Mouse (Mus musculus) heart, adult 2 months (tissue): Measurements from ENCODE around the gene Glipr2.

Experiments
- CTCF ChIP-seq: fragments of 200-600 bp; IDR thresholded peaks from 2 replicates; pipeline ENCODE4 v1.8.1; 2022; ENCODE audit warnings: antibody characterized with exemption, mild to moderate bottlenecking, moderate library complexity
- EP300 ChIP-seq: fragments of 200-500 bp; IDR thresholded peaks from 2 replicates; pipeline ENCODE4 v1.6.1; 2011; ENCODE audit warnings: low read depth, low read length, control low read depth; ENCODE audit not compliant: insufficient read depth
- POLR2A ChIP-seq: fragments of 200-500 bp; IDR thresholded peaks from 2 replicates; pipeline ENCODE4 v1.6.1; 2011; ENCODE audit warnings: mild to moderate bottlenecking, low read depth, low read length, control low read depth; ENCODE audit not compliant: insufficient read depth

DNA sequence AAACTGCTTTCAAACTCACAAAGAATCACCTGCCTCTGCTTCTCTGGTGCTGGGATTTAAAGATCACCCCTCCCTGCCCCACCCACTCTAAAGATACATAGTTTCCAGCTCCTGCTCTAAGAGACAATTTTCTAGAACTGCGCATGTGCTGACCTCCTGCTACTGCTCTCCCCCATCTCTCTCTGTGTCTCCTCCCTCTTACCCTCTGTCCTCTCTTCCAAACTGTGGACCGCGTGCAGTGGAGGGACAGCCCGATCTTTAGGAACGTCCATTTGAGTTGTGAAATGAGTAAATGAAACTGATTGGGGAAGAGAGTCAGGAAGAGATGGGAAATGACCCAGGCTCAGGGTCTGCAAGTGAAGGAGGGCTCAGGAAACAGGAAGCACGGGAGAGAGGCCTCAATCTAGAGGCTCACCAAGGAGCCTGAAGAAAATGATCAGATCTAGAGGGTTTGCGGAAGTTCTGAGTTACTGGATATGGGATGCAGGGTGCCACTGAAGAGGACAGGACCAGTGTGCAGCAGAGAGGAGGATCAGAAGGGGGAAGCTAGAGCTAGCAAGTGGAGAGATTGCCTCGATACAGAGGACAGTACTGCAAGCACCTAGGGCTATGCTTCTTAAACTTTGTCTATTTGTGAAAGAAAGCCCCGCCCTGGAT is 2.5 kb downstream of the Glipr2 start:
- TF ChIP-seq POLR2A (no peak), CTCF (no peak), EP300 (no peak)
